Mouse (Mus musculus) macrophage (primary cell): Measurements from ENCODE around the gene Crygb. TPM values are rescaled to one million over a fixed set of nuclear protein-coding genes. Genes with fewer than 3 reads are reported as not detected.

Experiments
- H3K27ac ChIP-seq: fragments of 350-480 bp; formaldehyde crosslinking; 2 replicates; pipeline ENCODE4 v1.9.0; 2021
- H3K36me3 ChIP-seq: fragments of 350-480 bp; formaldehyde crosslinking; 2 replicates; pipeline ENCODE4 v1.9.0; 2021; ENCODE audit errors: inconsistent target
- H3K4me3 ChIP-seq: fragments of 350-480 bp; formaldehyde crosslinking; 2 replicates; pipeline ENCODE4 v1.9.0; 2021; ENCODE audit errors: inconsistent target
- H3K79me2 ChIP-seq: fragments of 350-480 bp; formaldehyde crosslinking; 2 replicates; pipeline ENCODE4 v1.9.0; 2021; ENCODE audit errors: inconsistent target
- WGBS: methylation state at CpG from one replicate; pipeline ENCODE4 v1.1.7; 2026; ENCODE audit warnings: inconsistent platforms; ENCODE audit not compliant: missing documents; 5-methylcytosine and 5-hydroxymethylcytosine counted together
- polyA plus RNA-seq: library from polyadenylated mRNA; stranded (reverse); fragments of 250-400 nt; gene quantifications from 3 replicates; pipeline ENCODE4 v1.2.4, GENCODE M21; 2018; ENCODE audit warnings: inconsistent platforms
- total RNA-seq, 78 experiments: library from RNA; depleted of rRNA; stranded (reverse); fragments of 250-400 nt; gene quantifications; 1 replicate in 9 of 78; 2 replicates in 24 of 78; 3 replicates in 43 of 78; 4 replicates in 2 of 78; pipeline ENCODE4 v1.2.4; 2018; ENCODE audit warnings: inconsistent platforms in 56 of 78

Gene Crygb
- total RNA-seq (2018; cell fraction: chromatin; rRNA removed) = not detected
- not detected for total RNA-seq (2018; cell fraction: cytosol; rRNA removed)
- not detected for total RNA-seq (2018; cell fraction: nucleus; rRNA removed)
- polyA plus RNA-seq = not detected in 3 replicates

- Histone ChIP-seq H3K36me3 (no peaks in the 10 kb centered on the region), H3K4me3 (no peak within 1 kb of the TSS), H3K27ac (no peak within 1 kb of the TSS), H3K79me2 (no peaks in the 10 kb centered on the region)
- 52% methylated on average over 7 of the region's 7 CpGs for WGBS
Observed at GRCm38 (mm10) chr1:65082188-65082587, at the start of gene Crygb. Crygb (minus strand) TSS chr1:65082288.

GRCm38 (mm10) chr1:65131671-65132070 lies 49.6 kb upstream of the Crygb start:
- Histone ChIP-seq H3K36me3 (no peaks in the 10 kb centered on the region), H3K79me2 (no peaks in the 10 kb centered on the region), H3K4me3 (no peak overlapping the region), H3K27ac (no peak overlapping the region)
- WGBS = 93% methylated on average over 1 of the region's 1 CpGs

GRCm38 (mm10) chr1:65130226-65130625 lies 48.1 kb upstream of the Crygb start:
- H3K36me3 ChIP-seq = no peaks in the 10 kb centered on the region
- WGBS = 87% methylated on average over 3 of the region's 3 CpGs
- no peak overlapping the region for H3K4me3 ChIP-seq
- H3K27ac ChIP-seq = no peak overlapping the region
- no peaks in the 10 kb centered on the region for H3K79me2 ChIP-seq

GRCm38 (mm10) chr1:65129634-65130180 lies 47.6 kb upstream of the Crygb start:
- Histone ChIP-seq H3K79me2 (no peaks in the 10 kb centered on the region), H3K4me3 (no peak overlapping the region), H3K27ac (no peak overlapping the region), H3K36me3 (no peaks in the 10 kb centered on the region)
- WGBS = 81% methylated on average over 3 of the region's 3 CpGs

- Histone ChIP-seq H3K4me3 (no peak within 1 kb of the TSS), H3K79me2 (no peaks in the 10 kb centered on the region)
- WGBS = 45% methylated on average over 9 of the region's 9 CpGs
Observed at GRCm38 (mm10) chr1:65122574-65123372, 40.7 kb upstream of the Crygb start, which contains the start of gene D630023F18Rik. D630023F18Rik (minus strand) TSS chr1:65123214.

GRCm38 (mm10) chr1:65119438-65119837 lies 37.4 kb upstream of the Crygb start, which contains the start of gene Gm28845:
Gm28845 (minus strand) TSS chr1:65119558.
- 33% methylated on average over 1 of the region's 1 CpGs for WGBS
- Histone ChIP-seq H3K27ac (no peak within 1 kb of the TSS), H3K4me3 (no peak within 1 kb of the TSS)

More at GRCm38 (mm10) chr1:65122574-65123372, 40.7 kb upstream of the Crygb start, which contains the start of gene D630023F18Rik:
- Histone ChIP-seq H3K27ac (no peak within 1 kb of the TSS), H3K36me3 (no peaks in the 10 kb centered on the region)

GRCm38 (mm10) chr1:65118150-65118913 lies 36.2 kb upstream of the Crygb start:
- Histone ChIP-seq H3K36me3 (no peaks in the 10 kb centered on the region), H3K4me3 (no peak overlapping the region), H3K79me2 (no peaks in the 10 kb centered on the region), H3K27ac (no peak overlapping the region)
- 90% methylated on average over 7 of the region's 8 CpGs for WGBS

More at GRCm38 (mm10) chr1:65119438-65119837, 37.4 kb upstream of the Crygb start, which contains the start of gene Gm28845:
- Histone ChIP-seq H3K79me2 (no peaks in the 10 kb centered on the region), H3K36me3 (no peaks in the 10 kb centered on the region)

- peak overlapping the region; percentile 83 for H3K27ac ChIP-seq
- H3K79me2 ChIP-seq = no peaks in the 10 kb centered on the region
- no peaks in the 10 kb centered on the region for H3K36me3 ChIP-seq
- WGBS = 7% methylated on average over 5 of the region's 5 CpGs
- H3K4me3 ChIP-seq = no peak overlapping the region
Observed at GRCm38 (mm10) chr1:65113536-65114172, 31.6 kb upstream of the Crygb start.

- Histone ChIP-seq H3K27ac (peak overlapping the region; percentile 83), H3K36me3 (no peaks in the 10 kb centered on the region), H3K79me2 (no peaks in the 10 kb centered on the region), H3K4me3 (no peak overlapping the region)
- 17% methylated on average over 14 of the region's 14 CpGs for WGBS
Observed at GRCm38 (mm10) chr1:65112807-65113196, 30.7 kb upstream of the Crygb start.

GRCm38 (mm10) chr1:65112031-65112806 lies 30.1 kb upstream of the Crygb start:
- peak overlapping the region; percentile 83 for H3K27ac ChIP-seq
- H3K79me2 ChIP-seq = no peaks in the 10 kb centered on the region
- 17% methylated on average over 8 of the region's 8 CpGs for WGBS
- H3K4me3 ChIP-seq = no peak overlapping the region
- H3K36me3 ChIP-seq = no peaks in the 10 kb centered on the region

GRCm38 (mm10) chr1:65109756-65110435 lies 27.8 kb upstream of the Crygb start:
- Histone ChIP-seq H3K27ac (no peak overlapping the region), H3K36me3 (no peaks in the 10 kb centered on the region), H3K79me2 (no peaks in the 10 kb centered on the region), H3K4me3 (no peak overlapping the region)
- WGBS = 94% methylated on average over 25 of the region's 25 CpGs

- WGBS = 90% methylated on average over 6 of the region's 8 CpGs
Observed at GRCm38 (mm10) chr1:65109196-65109595, 27.1 kb upstream of the Crygb start.

GRCm38 (mm10) chr1:65107654-65108279 lies 25.7 kb upstream of the Crygb start:
- Histone ChIP-seq H3K27ac (peak overlapping the region; percentile 33), H3K79me2 (no peaks in the 10 kb centered on the region), H3K4me3 (no peak overlapping the region; the same call in 1 of the 2 replicates), H3K36me3 (no peaks in the 10 kb centered on the region)
- WGBS = 40% methylated on average over 3 of the region's 10 CpGs

More at GRCm38 (mm10) chr1:65109196-65109595, 27.1 kb upstream of the Crygb start:
- H3K36me3 ChIP-seq = no peaks in the 10 kb centered on the region
- no peak overlapping the region for H3K27ac ChIP-seq
- H3K79me2 ChIP-seq = no peaks in the 10 kb centered on the region
- H3K4me3 ChIP-seq = no peak overlapping the region
